Mouse (Mus musculus) common myeloid progenitor, adult 5-6 weeks (primary cell): Measurements from ENCODE around the gene Hspa5. TPM values are rescaled to one million over a fixed set of nuclear protein-coding genes. Genes with fewer than 3 reads are reported as not detected.
A peak's percentile ranks its signal among the peaks of the same experiment; 100 is the strongest.
"Not testable (repeated sequence)": the region's sequence is repeated elsewhere in the genome, so short reads cannot be mapped to it uniquely, and the experiment has no call there.

Source experiments
- ATAC-seq: replicated peaks from 2 replicates; pipeline ENCODE4 v1.8.0; 2016; ENCODE audit warnings: low read depth, mild to moderate bottlenecking, moderate TSS enrichment, inconsistent platforms; ENCODE audit not compliant: poor library complexity, severe bottlenecking
- total RNA-seq: library from RNA; stranded (forward); fragments of 200-1000, 187-1606 nt; gene quantifications from 2 replicates; pipeline ENCODE4 v1.2.3, GENCODE M21; 2017

Gene Hspa5
- total RNA-seq, 1 experiment from 2014 or later = 891 TPM

DNA sequence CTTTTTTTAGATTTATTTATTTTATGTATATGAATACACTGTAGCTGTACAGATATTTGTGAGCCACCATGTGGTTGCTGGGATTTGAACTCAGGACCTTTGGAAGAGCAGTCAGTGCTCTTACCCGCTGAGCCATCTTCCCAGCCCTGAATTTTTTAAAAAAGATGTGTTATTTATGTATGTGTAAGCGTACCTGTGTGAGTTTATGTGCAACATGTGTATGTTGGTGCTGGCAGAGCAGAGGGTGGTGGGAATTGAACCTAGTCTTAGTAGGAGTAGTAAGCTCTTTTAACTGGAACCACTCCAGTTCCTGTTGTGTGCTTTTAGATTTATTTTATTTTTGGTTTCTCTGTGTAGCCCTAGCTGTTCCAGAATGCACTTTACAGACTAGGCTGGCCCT is 32.4 kb downstream of the Hspa5 start:
- no peak for ATAC-seq

GRCm38 (mm10) chr2:34804815-34805214 is 33.0 kb downstream of the Hspa5 start:
- no peak for ATAC-seq

GRCm38 (mm10) chr2:34805364-34805950 is 33.7 kb downstream of the Hspa5 start:
- no peak for ATAC-seq

GRCm38 (mm10) chr2:34808057-34808456 is 36.3 kb downstream of the Hspa5 start:
- ATAC-seq = no peak

DNA sequence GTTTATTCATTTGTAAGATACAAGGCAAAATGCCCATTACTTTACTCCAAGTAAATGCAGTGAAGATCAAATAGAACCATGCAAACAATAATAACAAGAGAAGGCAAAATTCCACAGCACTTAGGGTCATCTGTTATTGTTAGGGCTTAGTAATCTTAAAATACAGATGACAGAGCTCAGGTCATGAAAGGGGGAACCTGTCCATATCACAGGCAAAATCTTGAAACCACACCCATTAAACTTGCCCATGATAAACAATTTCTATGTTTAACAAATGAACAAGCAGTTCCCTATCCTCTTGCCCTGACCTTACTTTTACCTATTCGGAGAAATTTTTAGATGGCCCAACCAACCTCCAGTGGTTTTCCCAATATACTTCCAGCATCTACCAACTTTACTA is 37.8 kb downstream of the Hspa5 start:
- ATAC-seq = no peak

DNA sequence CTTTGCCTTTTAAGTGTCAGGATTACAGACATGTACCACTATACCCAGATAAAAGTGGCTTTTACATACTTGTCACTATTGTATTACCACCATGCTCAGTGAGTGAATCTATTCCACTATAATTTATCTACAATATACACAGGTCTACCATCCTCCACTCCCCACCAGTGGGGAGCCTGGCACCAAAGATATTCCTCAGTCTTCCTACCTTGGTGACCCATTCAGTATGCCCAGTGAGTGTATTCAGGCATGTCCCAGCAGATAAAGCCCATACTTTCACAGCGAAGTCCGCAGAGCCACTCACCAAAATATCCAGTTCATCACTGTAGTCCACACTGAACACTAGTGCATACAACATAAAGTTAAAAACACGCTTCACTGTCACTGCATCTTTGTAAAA is 39.0 kb downstream of the Hspa5 start:
- no peak for ATAC-seq

- ATAC-seq = no peak
Observed at GRCm38 (mm10) chr2:34812706-34813105, 40.9 kb downstream of the Hspa5 start.

DNA sequence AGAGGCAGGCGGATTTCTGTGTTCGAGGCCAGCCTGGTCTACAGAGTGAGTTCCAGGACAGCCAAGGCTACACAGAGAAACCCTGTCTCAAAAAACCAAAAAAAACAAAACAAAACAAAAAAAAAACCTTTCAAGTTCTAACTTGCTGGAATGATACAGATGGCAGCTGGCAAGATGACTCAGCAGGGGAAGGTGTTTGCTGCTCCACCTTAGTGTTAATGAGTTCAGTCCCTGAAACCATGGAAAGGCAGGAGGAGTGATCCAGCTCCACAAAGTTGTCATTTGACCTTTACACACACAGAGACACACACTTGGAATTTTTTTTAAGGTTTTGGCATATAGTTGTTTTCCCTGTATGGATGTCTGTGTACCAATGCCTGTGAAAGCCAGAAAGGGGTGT is 44.1 kb downstream of the Hspa5 start:
- not testable (repeated sequence) for ATAC-seq

- ATAC-seq = no peak
Observed at GRCm38 (mm10) chr2:34818492-34818891, 46.7 kb downstream of the Hspa5 start.

- ATAC-seq = peak; percentile 98
Observed at GRCm38 (mm10) chr2:34825827-34826459, 54.2 kb downstream of the Hspa5 start, which contains the start of gene Fbxw2. Gene Fbxw2, minus strand, starts transcription at chr2:34826311.

DNA sequence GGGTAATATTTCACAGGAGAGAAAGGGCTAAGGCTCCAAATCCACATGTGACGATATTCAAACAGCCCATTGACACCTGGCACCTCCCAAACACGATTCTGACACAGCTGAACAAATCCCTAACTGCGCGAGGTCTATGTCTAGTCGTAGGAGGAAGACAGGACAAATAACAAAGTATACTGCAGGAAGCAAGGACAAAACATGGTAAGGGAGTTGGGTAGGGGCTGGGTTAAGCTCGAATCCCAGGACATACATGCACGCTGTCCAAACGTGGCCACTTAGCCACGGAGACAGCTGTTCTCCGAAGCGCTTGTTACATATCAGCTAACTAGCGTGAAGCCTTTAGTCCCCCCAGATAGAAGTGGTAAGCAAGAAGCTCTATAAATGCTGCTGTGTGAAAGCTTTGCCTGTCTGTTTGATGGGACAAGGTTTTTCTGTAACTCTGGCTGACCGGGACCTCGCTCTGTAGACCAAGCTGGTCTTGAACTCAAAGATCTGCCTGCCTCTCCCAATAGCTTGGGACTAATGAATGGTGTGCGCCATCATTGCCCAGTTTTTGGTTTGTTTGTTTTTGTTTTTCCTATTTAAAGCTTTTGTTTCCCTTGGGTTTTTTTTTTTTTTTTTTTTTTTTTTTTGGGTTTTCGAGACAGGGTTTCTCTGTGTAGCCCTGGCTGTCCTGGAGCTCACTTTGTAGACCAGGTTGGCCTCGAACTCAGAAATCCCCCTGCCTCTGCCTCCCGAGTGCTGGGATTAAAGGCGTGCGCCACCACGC is 54.9 kb downstream of the Hspa5 start:
- ATAC-seq = peak; percentile 37

Other genes starting within 250 kb of the Hspa5 start
- gene Gapvd1, start 16.7 kb upstream of the Hspa5 start, total RNA-seq = 89.8 and 97.4 TPM in 2 replicates
- gene Rabepk, start 27.9 kb downstream of the Hspa5 start, total RNA-seq = 28.5 and 44.6 TPM in 2 replicates
- gene Fbxw2, start 54.3 kb downstream of the Hspa5 start, total RNA-seq = 59.0 and 63.9 TPM in 2 replicates
- not detected in 2 replicates for gene Gm34653, start 61.0 kb downstream of the Hspa5 start, total RNA-seq
- gene Cutal, start 102.4 kb downstream of the Hspa5 start, total RNA-seq = not detected in 2 replicates
- gene Psmd5, start 103.0 kb downstream of the Hspa5 start, total RNA-seq = 32.7 and 36.0 TPM in 2 replicates
- gene Phf19, start 142.1 kb downstream of the Hspa5 start, total RNA-seq = 5.8 and 9.6 TPM in 2 replicates
- 0.69 and 1.3 TPM in 2 replicates for gene Traf1, start 189.8 kb downstream of the Hspa5 start, total RNA-seq